Mouse (Mus musculus) hindbrain, embryonic 11.5 days (tissue): ENCODE results near the gene Vmn2r31. TPM values are rescaled to one million over a fixed set of nuclear protein-coding genes. Genes with fewer than 3 reads are reported as not detected.
"Not testable (repeated sequence)": the region's sequence is repeated elsewhere in the genome, so short reads cannot be mapped to it uniquely, and the experiment has no call there.

ENCODE experiments used
- ATAC-seq: fragments of 200-750 bp; cut with Nextera tagmentation; 2 replicates; pipeline ENCODE4 v1.8.0; 2017; ENCODE audit warnings: mild to moderate bottlenecking, moderate TSS enrichment, moderate library complexity; ENCODE audit not compliant: low FRiP score
- DNase-seq: peaks from one replicate; pipeline ENCODE4 v3.0.0-alpha.2; 2015; ENCODE audit warnings: low spot score
- H3K27ac ChIP-seq: fragments of 300-500 bp; sonication (generic); 2 replicates; pipeline ENCODE4 v1.5.1; 2014; ENCODE audit warnings: mild to moderate bottlenecking, low read depth, low read length
- H3K27me3 ChIP-seq: fragments of 300-500 bp; sonication (generic); 2 replicates; pipeline ENCODE4 v1.6.1; 2014; ENCODE audit warnings: mild to moderate bottlenecking, low read length, moderate library complexity, mixed read lengths; ENCODE audit not compliant: control insufficient read depth, insufficient read depth
- H3K36me3 ChIP-seq: fragments of 300-500 bp; sonication (generic); 2 replicates; pipeline ENCODE4 v1.6.1; 2014; ENCODE audit warnings: mild to moderate bottlenecking, low read length, moderate library complexity, mixed read lengths; ENCODE audit not compliant: control insufficient read depth, insufficient read depth
- H3K4me1 ChIP-seq: fragments of 300-500 bp; sonication (generic); replicated peaks from 2 replicates; pipeline ENCODE4 v1.6.1; 2014; ENCODE audit warnings: low read length, mixed read lengths; ENCODE audit not compliant: control insufficient read depth, insufficient read depth
- H3K4me2 ChIP-seq: fragments of 300-500 bp; sonication (generic); replicated peaks from 2 replicates; pipeline ENCODE4 v1.6.1; 2014; ENCODE audit warnings: mild to moderate bottlenecking, low read depth, low read length
- H3K4me3 ChIP-seq: fragments of 300-500 bp; sonication (generic); 2 replicates; pipeline ENCODE4 v1.5.1; 2014; ENCODE audit warnings: low read depth, low read length
- H3K9ac ChIP-seq: fragments of 300-500 bp; sonication (generic); 2 replicates; pipeline ENCODE4 v1.6.1; 2014; ENCODE audit warnings: low read depth, low read length
- H3K9me3 ChIP-seq: fragments of 300-500 bp; sonication (generic); 2 replicates; pipeline ENCODE4 v1.6.1; 2016; ENCODE audit warnings: low read length; ENCODE audit not compliant: control insufficient read depth
- WGBS: fragments of 180-500 bp; shearing (Covaris S2); extraction: QIAGEN DNeasy Blood & Tissue Kit; methylation state at CpG from one replicate; pipeline ENCODE4 v1.1.7; 2014; 5-methylcytosine and 5-hydroxymethylcytosine counted together
- polyA plus RNA-seq: library from polyadenylated mRNA; unstranded; fragments of >200 nt; fragmentation: Nextera tagmentation; extraction: Ambion mirVana; gene quantifications from 2 replicates; pipeline ENCODE4 v1.2.1, GENCODE M21; 2014

Vmn2r31 gene
- not detected in 2 replicates for polyA plus RNA-seq

- not testable (repeated sequence) for ATAC-seq, DNase-seq, H3K27me3 ChIP-seq, H3K9me3 ChIP-seq, H3K9ac ChIP-seq, H3K36me3 ChIP-seq, H3K4me1 ChIP-seq, H3K27ac ChIP-seq, H3K4me2 ChIP-seq, H3K4me3 ChIP-seq
Observed at GRCm38 (mm10) chr7:7399603-7400002, at the start of gene Vmn2r31. Vmn2r31 (minus strand) TSS chr7:7399703.

- not testable (repeated sequence) for H3K36me3 ChIP-seq, H3K4me3 ChIP-seq, H3K27ac ChIP-seq, DNase-seq, H3K9me3 ChIP-seq, H3K27me3 ChIP-seq, H3K9ac ChIP-seq, ATAC-seq, H3K4me1 ChIP-seq, H3K4me2 ChIP-seq
- 50% methylated on average over 12 of the region's 12 CpGs for WGBS
Observed at GRCm38 (mm10) chr7:7374431-7374830, 25.1 kb downstream of the Vmn2r31 start, which contains the start of gene Gm45783. Gm45783 (minus strand) TSS chr7:7374573.

- not testable (repeated sequence) for H3K4me1 ChIP-seq, H3K4me3 ChIP-seq, H3K27me3 ChIP-seq, H3K36me3 ChIP-seq, H3K9ac ChIP-seq, H3K27ac ChIP-seq, ATAC-seq, H3K9me3 ChIP-seq, DNase-seq, H3K4me2 ChIP-seq
- WGBS = no CpG with 5 or more reads among the region's 1 CpGs
Observed at GRCm38 (mm10) chr7:7337509-7337908, 62.0 kb downstream of the Vmn2r31 start, which contains the start of gene Vmn2r30. Vmn2r30 (minus strand) TSS chr7:7337609.

Other genes starting within 250 kb of the Vmn2r31 start
- 3.4 and 4.4 TPM in 2 replicates for gene Zfp418, start 228.4 kb downstream of the Vmn2r31 start, polyA plus RNA-seq
- 10.9 TPM in 2 replicates for gene Zfp772, start 189.7 kb downstream of the Vmn2r31 start, polyA plus RNA-seq
- 0.11 TPM in 1 of 2 replicates, not detected in the other for gene Vmn2r29, start 152.4 kb downstream of the Vmn2r31 start, polyA plus RNA-seq
- gene Gm45844, start 121.4 kb downstream of the Vmn2r31 start, polyA plus RNA-seq = 1.9 and 2.8 TPM in 2 replicates
- gene Clcn4, start 98.9 kb downstream of the Vmn2r31 start, polyA plus RNA-seq = 63.2 and 72.0 TPM in 2 replicates
- not detected in 2 replicates for gene Vmn2r30, start 62.1 kb downstream of the Vmn2r31 start, polyA plus RNA-seq
- gene Gm45783, start 25.1 kb downstream of the Vmn2r31 start, polyA plus RNA-seq = not detected in 2 replicates
- not detected in 2 replicates for gene Vmn2r32, start 80.3 kb upstream of the Vmn2r31 start, polyA plus RNA-seq
- not detected in 2 replicates for gene Vmn2r33, start 167.1 kb upstream of the Vmn2r31 start, polyA plus RNA-seq